Mouse (Mus musculus): ENCODE data around the gene Tspyl4.

Tspyl4 gene

GRCm38 (mm10) chr10:34320809-34321208 is 23.6 kb downstream of the Tspyl4 start:
- no peak for DNase-seq (ENCODE audit: low spot score in 2 of 2)

- no peak for DNase-seq (ENCODE audit: low spot score in 2 of 2)
Observed at GRCm38 (mm10) chr10:34326701-34327100, 29.5 kb downstream of the Tspyl4 start.

- no peak for DNase-seq (ENCODE audit: low spot score in 2 of 2)
Observed at GRCm38 (mm10) chr10:34327144-34327543, 29.9 kb downstream of the Tspyl4 start.

GRCm38 (mm10) chr10:34328310-34328709 is 31.1 kb downstream of the Tspyl4 start:
- no peak for DNase-seq (ENCODE audit: low spot score in 2 of 2)

- no peak for DNase-seq (ENCODE audit: low spot score in 2 of 2)
Observed at GRCm38 (mm10) chr10:34341014-34341413, 43.8 kb downstream of the Tspyl4 start.

GRCm38 (mm10) chr10:34341886-34342285 is 44.6 kb downstream of the Tspyl4 start:
- no peak for DNase-seq (ENCODE audit: low spot score in 2 of 2)

Data from spleen, postnatal 4 days (tissue).